Mouse (Mus musculus): ENCODE measurements around the gene Wbp1l. TPM values are rescaled to one million over a fixed set of nuclear protein-coding genes. Genes with fewer than 3 reads are reported as not detected.

The Wbp1l gene
- total and polyA plus RNA-seq, 2 experiments from 2014 or later = 27.1 to 44.8 TPM

- H3K27me3 ChIP-seq (ENCODE audit: insufficient read depth, low read length) = no peaks in the 10 kb centered on the region
- H3K4me2 ChIP-seq (ENCODE audit: low read depth, low read length, poor library complexity, severe bottlenecking) = peak within 1 kb of the TSS; percentile 59
- 0 out of 2 replicates have a peak, but pooled peaks cover 4% of the 10 kb centered on the region for H3K36me3 ChIP-seq (ENCODE audit: insufficient read depth, low read length)
- 2% methylated on average over 44 of the region's 44 CpGs for WGBS
- DNase-seq (ENCODE audit: low spot score) = peak; percentile 94
- peak within 1 kb of the TSS; percentile 88 for H3K9ac ChIP-seq (replicated peaks; ENCODE audit: low read length, poor library complexity, severe bottlenecking)
- no peak for TF ChIP-seq CTCF (IDR thresholded peaks at IDR 0.05)
- ATAC-seq (ENCODE audit: low FRiP score) = peak; percentile 93
- H3K4me3 ChIP-seq (ENCODE audit: low read depth, low read length) = peak within 1 kb of the TSS; percentile 65
- peak within 1 kb of the TSS; percentile 89 for H3K27ac ChIP-seq (ENCODE audit: low read depth, low read length)
- H3K4me1 ChIP-seq (ENCODE audit: insufficient read depth, low read length) = no peaks in the 10 kb centered on the region
- no peaks in the 10 kb centered on the region for H3K9me3 ChIP-seq (ENCODE audit: low read length)
Measured at GRCm38 (mm10) chr19:46689460-46690372, 90.8 kb downstream of the Wbp1l start, which contains the start of gene Borcs7. Borcs7 (plus strand) TSS chr19:46689906.

GRCm38 (mm10) chr19:46690387-46690786 lies 91.5 kb downstream of the Wbp1l start:
- no peaks in the 10 kb centered on the region for H3K27me3 ChIP-seq (ENCODE audit: insufficient read depth, low read length)
- peak overlapping the region; percentile 65 for H3K4me3 ChIP-seq (ENCODE audit: low read depth, low read length)
- no peaks in the 10 kb centered on the region for H3K9me3 ChIP-seq (ENCODE audit: low read length)
- TF ChIP-seq CTCF (IDR thresholded peaks at IDR 0.05) = no peak
- peak overlapping the region; percentile 59 for H3K4me2 ChIP-seq (ENCODE audit: low read depth, low read length, poor library complexity, severe bottlenecking)
- H3K27ac ChIP-seq (ENCODE audit: low read depth, low read length) = peak overlapping the region; percentile 89
- H3K9ac ChIP-seq (replicated peaks; ENCODE audit: low read length, poor library complexity, severe bottlenecking) = peak overlapping the region; percentile 88
- ATAC-seq (ENCODE audit: low FRiP score) (peak; percentile 42; the same call in 1 of the 2 replicates), DNase-seq (ENCODE audit: low spot score) (no peak)
- H3K4me1 ChIP-seq (ENCODE audit: insufficient read depth, low read length) = no peaks in the 10 kb centered on the region
- 60% methylated on average over 11 of the region's 11 CpGs for WGBS
- H3K36me3 ChIP-seq (ENCODE audit: insufficient read depth, low read length) = 0 out of 2 replicates have a peak, but pooled peaks cover 9% of the 10 kb centered on the region

- Histone ChIP-seq H3K36me3 (ENCODE audit: insufficient read depth, low read length) (0 out of 2 replicates have a peak, but pooled peaks cover 9% of the 10 kb centered on the region), H3K9ac (replicated peaks; ENCODE audit: low read length, poor library complexity, severe bottlenecking) (no peak overlapping the region), H3K4me2 (ENCODE audit: low read depth, low read length, poor library complexity, severe bottlenecking) (no peak overlapping the region), H3K27me3 (ENCODE audit: insufficient read depth, low read length) (no peaks in the 10 kb centered on the region), H3K4me3 (ENCODE audit: low read depth, low read length) (no peak overlapping the region), H3K27ac (ENCODE audit: low read depth, low read length) (0 out of 2 replicates have a peak overlapping the region, but pooled peaks have one; percentile 89), H3K9me3 (ENCODE audit: low read length) (no peaks in the 10 kb centered on the region), H3K4me1 (ENCODE audit: insufficient read depth, low read length) (no peaks in the 10 kb centered on the region)
- TF ChIP-seq CTCF (IDR thresholded peaks at IDR 0.05) = no peak
- no peak for DNase-seq (ENCODE audit: low spot score)
- WGBS = 76% methylated on average over 2 of the region's 2 CpGs
- no peak for ATAC-seq (ENCODE audit: low FRiP score)
Measured at GRCm38 (mm10) chr19:46691078-46691477, 92.2 kb downstream of the Wbp1l start.

GRCm38 (mm10) chr19:46693146-46693545 lies 94.3 kb downstream of the Wbp1l start:
- Histone ChIP-seq H3K4me3 (ENCODE audit: low read depth, low read length) (no peak overlapping the region), H3K36me3 (ENCODE audit: insufficient read depth, low read length) (0 out of 2 replicates have a peak, but pooled peaks cover 9% of the 10 kb centered on the region), H3K9ac (replicated peaks; ENCODE audit: low read length, poor library complexity, severe bottlenecking) (no peak overlapping the region), H3K27me3 (ENCODE audit: insufficient read depth, low read length) (no peaks in the 10 kb centered on the region), H3K4me2 (ENCODE audit: low read depth, low read length, poor library complexity, severe bottlenecking) (no peak overlapping the region), H3K4me1 (ENCODE audit: insufficient read depth, low read length) (no peaks in the 10 kb centered on the region), H3K27ac (ENCODE audit: low read depth, low read length) (no peak overlapping the region), H3K9me3 (ENCODE audit: low read length) (no peaks in the 10 kb centered on the region)
- peak; percentile 22 for DNase-seq (ENCODE audit: low spot score)
- 80% methylated on average over 4 of the region's 4 CpGs for WGBS
- TF ChIP-seq CTCF (IDR thresholded peaks at IDR 0.05) = no peak
- no peak for ATAC-seq (ENCODE audit: low FRiP score)

GRCm38 (mm10) chr19:46696482-46696881 lies 97.6 kb downstream of the Wbp1l start:
- H3K4me3 ChIP-seq (ENCODE audit: low read depth, low read length) = no peak overlapping the region
- no peaks in the 10 kb centered on the region for H3K27me3 ChIP-seq (ENCODE audit: insufficient read depth, low read length)
- DNase-seq (ENCODE audit: low spot score) (no peak), ATAC-seq (ENCODE audit: low FRiP score) (no peak)
- no peak for TF ChIP-seq CTCF (IDR thresholded peaks at IDR 0.05)
- no peak overlapping the region for H3K27ac ChIP-seq (ENCODE audit: low read depth, low read length)
- H3K36me3 ChIP-seq (ENCODE audit: insufficient read depth, low read length) = peaks cover 13% of the 10 kb centered on the region; the same call in 1 of the 2 replicates
- no peaks in the 10 kb centered on the region for H3K4me1 ChIP-seq (ENCODE audit: insufficient read depth, low read length)
- 93% methylated on average over 8 of the region's 8 CpGs for WGBS
- H3K9me3 ChIP-seq (ENCODE audit: low read length) = no peaks in the 10 kb centered on the region
- no peak overlapping the region for H3K9ac ChIP-seq (replicated peaks; ENCODE audit: low read length, poor library complexity, severe bottlenecking)
- no peak overlapping the region for H3K4me2 ChIP-seq (ENCODE audit: low read depth, low read length, poor library complexity, severe bottlenecking)

- Histone ChIP-seq H3K9ac (replicated peaks; ENCODE audit: low read length, poor library complexity, severe bottlenecking) (no peak overlapping the region), H3K4me1 (ENCODE audit: insufficient read depth, low read length) (no peaks in the 10 kb centered on the region), H3K36me3 (ENCODE audit: insufficient read depth, low read length) (peaks cover 13% of the 10 kb centered on the region; the same call in 1 of the 2 replicates), H3K4me2 (ENCODE audit: low read depth, low read length, poor library complexity, severe bottlenecking) (no peak overlapping the region), H3K27me3 (ENCODE audit: insufficient read depth, low read length) (no peaks in the 10 kb centered on the region), H3K9me3 (ENCODE audit: low read length) (no peaks in the 10 kb centered on the region), H3K27ac (ENCODE audit: low read depth, low read length) (no peak overlapping the region), H3K4me3 (ENCODE audit: low read depth, low read length) (no peak overlapping the region)
- WGBS = 92% methylated on average over 7 of the region's 7 CpGs
- TF ChIP-seq CTCF (IDR thresholded peaks at IDR 0.05) = no peak
- DNase-seq (ENCODE audit: low spot score) = peak; percentile 40
- no peak for ATAC-seq (ENCODE audit: low FRiP score)
Measured at GRCm38 (mm10) chr19:46696943-46697342, 98.1 kb downstream of the Wbp1l start.
